Mouse (Mus musculus) small intestine, adult 2 months (tissue): Measurements from ENCODE around the gene Jph4.

Experiments used
- CTCF ChIP-seq: fragments of 200-500 bp; IDR thresholded peaks from 2 replicates; pipeline ENCODE4 v1.5.1; 2012; ENCODE audit warnings: low read depth, mild to moderate bottlenecking, control low read depth, inconsistent platforms, low read length, moderate library complexity, mixed read lengths; ENCODE audit not compliant: insufficient replicate concordance, insufficient read length; ENCODE audit errors: extremely low read depth
- POLR2A ChIP-seq: fragments of 200-500 bp; IDR thresholded peaks from 2 replicates; pipeline ENCODE4 v1.6.1; 2012; ENCODE audit warnings: low read depth, mild to moderate bottlenecking, control low read depth, inconsistent platforms, low read length, moderate library complexity

DNA sequence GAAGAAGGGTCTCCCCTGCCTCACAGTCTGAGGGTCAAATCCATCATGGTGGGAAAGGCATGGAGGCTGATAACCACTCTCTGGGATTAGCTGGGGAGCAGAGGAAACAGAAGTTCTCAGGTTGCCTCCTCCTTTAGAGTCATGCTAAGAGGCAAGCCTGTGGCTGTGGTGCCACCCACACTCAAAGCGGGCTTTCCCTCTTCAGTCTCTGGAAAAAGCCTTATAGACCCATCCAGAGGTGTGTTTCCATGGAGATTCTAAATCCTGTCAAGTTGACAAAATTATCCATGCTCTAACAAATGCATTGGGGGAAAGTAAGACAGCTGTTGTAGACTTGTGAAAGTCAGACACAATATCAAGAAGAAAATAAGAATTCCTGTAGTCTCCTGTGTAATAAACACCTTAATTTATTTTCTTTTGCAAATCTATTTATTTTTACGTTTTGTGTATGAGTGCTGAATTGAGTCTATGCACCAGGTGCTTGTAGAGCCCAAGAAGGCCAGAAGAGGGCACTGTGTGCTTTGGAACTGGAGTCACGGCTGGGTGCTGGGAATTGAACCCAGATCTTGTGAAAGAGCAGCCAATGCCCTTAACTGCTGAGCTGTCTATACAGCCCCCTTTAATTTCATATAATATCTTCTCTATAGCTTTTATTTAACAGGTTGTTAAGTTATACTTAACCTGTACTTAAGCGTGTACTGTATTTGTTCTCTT, 2.8 kb upstream of the Jph4 start:
- no peak for TF ChIP-seq POLR2A
- peak; percentile 50; the same call in 1 of the 2 replicates for TF ChIP-seq CTCF
